Mouse (Mus musculus): ENCODE data around the gene Dnm1.

- TF ChIP-seq CTCF (conservative IDR thresholded peaks at IDR 0.05; ENCODE audit: low read length): peak; percentile 89
- TF ChIP-seq NANOG (IDR thresholded peaks at IDR 0.05; ENCODE audit: borderline replicate concordance, low read length): no peak
- TF ChIP-seq POU5F1 (IDR thresholded peaks at IDR 0.05; ENCODE audit: borderline replicate concordance, low read length): no peak
Observed at GRCm38 (mm10) chr2:32307941-32308760, 45.0 kb downstream of the Dnm1 start.
